Mouse (Mus musculus): ENCODE data around the gene Tln2.
"Not testable (repeated sequence)": the region's sequence is repeated elsewhere in the genome, so short reads cannot be mapped to it uniquely, and the experiment has no call there.

Gene Tln2

DNA sequence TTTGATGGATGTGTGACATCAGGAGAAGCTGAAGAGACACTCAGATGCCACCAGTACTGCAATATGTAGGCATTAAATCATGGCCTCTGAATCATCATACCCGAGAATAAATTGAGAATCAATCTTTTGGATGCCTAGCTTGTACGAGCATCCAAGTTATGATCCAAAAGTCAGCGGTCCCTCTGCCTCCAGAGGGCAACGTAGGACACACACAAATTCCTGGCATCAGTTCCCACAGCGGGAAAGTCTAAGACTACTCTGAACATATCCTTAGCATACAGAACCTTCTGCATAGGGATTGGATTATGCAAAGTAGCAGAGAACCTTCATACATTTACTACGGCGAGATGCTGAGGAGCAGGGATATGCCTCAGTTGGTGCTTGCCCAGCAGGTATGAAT is 210.5 kb downstream of the Tln2 start:
- peak in 1 of 2 experiments; percentile 26 for DNase-seq

DNA sequence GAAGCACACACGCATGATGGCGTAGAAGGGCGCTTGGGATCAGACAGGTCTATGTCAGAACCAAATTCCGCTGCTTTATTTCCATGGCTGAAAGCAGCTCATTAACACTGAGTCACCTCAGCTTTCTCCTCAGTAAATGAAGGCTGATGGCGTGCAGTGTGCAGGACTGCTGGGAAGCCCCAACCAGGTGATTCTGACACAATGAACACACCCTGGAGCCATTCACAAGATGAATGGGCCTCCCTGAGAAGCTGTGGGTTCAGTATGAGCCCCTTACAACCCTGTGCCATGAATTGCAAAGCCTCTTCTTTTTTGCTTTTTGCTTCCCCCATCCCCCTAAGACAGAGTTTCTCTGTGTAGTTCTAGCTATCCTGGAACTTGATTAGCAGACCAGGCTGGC is 212.3 kb downstream of the Tln2 start:
- no peak for DNase-seq

DNA sequence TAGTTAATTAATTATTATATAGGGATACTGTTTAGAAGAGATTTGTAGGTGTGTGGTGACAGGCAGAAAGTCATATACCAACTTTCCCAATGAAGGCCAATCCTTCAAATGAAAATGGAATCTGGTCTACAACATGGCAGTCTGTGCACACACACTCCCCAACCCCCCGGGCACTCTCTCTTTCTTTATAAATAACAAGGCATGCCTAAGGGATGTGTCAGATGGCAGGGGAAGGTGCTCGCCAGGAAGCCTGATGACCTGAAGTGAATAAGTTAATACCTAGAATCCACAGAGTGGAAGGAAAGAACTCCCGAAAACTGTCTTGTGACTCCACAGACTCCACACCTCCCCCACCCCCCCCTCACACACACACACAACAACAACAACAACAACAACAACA is 228.2 kb downstream of the Tln2 start:
- DNase-seq: no peak

DNA sequence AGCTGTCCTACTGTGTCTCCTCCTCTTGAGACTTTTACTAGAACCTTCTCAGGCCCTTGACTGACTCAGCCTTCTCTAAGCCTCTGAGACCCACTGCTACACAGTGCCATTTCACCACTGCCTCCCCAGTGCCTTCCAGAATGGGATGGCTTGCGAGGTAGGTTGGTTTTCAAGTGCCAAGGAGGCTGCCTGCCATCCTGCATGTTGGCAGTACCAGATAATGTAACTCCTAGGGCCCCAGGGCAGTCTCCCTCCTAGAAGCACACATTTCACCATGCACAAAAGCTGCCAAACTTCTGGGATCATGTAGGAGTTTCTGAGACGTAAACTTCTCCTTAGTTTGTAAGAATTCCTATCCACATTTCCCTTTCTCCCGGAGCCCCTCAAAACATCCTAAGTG is 231.1 kb downstream of the Tln2 start:
- no peak for DNase-seq

DNA sequence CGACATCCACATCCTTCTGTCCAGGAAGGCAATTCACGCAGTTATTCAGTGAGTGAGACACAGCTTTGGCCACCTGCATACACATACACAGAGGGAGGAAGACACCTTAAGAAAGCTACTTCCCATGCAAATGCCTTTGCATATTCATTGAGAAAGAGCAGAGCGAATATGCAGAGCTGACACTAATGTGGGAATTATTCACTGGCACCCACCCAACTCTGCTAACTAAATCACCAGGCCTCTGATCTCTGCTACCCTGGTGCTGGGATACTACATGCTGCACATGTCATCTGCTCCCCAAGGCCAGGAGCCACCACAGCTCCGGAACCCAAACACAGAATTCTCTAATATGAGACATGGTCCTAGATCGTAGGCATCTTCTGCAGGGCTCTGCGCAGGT is 237.6 kb downstream of the Tln2 start:
- DNase-seq: peak in 1 of 2 experiments; percentile 8

DNA sequence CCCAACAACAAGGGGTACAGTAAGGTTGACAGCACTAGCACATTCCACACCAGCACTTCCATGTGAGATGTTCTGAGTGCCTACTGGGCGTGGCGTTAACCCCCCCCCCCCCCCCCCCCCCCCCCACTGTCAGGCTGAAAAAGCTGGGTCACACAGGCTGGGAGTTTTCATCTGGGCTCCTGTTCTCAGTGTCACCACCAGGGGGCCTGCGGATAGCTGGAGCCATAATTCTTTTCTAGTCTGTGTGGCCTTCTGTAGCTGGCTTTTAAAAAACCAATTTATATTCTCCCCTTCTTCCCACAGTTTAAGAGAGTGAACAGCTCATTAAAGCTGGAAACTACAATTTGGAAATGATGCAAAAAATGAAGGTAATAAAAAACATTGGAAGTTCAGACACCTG is 244.1 kb downstream of the Tln2 start:
- peak; percentile 76 to 81 for DNase-seq

DNA sequence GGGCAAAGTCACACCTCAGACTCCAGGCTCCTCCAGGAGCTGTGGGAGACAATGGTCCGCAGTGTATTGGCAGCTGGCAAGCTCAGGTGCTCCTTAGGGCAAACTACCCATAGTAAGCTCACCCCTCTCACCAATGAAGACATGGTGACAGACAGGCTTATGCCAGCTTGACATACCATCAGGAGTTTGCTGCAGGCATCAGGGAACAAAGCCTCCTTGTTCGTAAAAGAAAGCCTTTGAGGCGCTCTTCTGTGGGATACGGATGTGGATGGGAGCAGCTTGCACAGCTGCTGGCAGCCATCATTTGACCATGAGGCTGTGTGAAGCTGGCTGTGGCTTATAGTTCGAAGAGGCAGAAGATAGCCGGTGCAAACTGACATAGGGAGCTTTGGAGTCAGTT is 254.5 kb downstream of the Tln2 start:
- DNase-seq: no peak

DNA sequence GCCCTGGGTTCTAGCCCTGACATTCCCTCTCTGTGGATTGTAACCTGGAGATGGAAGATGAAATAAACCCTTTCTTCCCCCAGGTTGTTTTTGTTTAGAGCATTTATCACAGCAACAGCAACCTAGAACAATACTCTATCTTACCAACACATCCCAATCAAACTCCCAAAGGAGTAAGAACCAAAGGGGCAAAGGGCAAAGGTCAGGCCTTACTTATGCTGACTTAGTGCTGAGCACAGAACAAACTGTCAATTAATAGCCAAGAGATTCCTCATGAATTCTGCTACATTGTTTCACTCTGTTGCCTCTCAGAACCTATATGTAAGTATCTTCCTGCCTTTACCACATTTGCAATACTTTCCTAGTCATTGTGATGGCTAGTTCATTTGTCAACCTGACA is 255.5 kb downstream of the Tln2 start:
- no peak for DNase-seq

DNA sequence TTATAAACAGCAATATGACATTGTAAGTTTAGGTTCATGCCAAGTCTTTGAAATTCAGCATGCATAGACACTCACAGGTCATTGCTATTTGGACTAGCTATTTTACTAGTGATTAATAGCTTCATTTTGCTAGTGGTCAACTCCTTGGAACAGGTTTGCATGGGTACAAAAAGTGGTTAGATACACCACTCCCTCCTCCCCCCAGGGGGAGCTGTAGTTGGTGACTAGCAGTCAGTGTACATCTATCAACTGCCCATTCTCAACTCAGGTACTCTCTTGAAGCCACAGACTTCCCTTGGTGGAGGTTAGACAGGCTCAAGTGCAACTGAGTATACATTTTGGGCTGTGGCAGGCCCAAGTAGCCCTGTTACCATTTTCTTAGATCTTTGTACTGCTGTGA is 256.5 kb downstream of the Tln2 start:
- no peak for DNase-seq

DNA sequence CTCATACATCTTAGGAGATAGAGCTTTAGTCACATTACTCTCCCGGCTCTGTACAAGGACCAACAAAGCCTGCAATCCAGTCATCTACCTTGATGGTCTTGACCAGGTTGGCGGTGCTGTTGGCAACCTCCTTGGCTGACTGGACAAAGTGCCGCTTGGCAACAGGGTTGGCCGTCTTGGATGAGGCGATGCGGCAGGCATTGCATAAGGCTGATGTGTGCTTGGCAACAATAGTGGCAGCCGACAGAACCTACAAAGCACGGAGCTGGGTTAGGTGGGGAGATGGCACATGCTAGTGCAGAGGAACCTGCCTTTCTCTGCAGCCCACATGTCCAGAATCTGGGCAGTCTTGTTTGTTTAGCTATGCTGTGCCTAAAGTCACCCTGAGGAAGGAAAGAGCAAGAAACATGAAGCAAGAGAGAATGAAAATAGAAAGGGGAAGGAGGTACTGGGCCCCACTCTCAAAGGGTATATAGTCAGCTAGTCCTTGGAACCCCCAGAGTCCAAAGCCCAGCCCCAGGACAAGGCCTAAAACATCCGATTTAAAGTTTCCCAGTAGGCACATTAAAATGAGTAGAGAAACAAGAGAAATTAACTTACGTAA is 257.0 kb downstream of the Tln2 start:
- DNase-seq: peak; percentile 77 to 79

DNA sequence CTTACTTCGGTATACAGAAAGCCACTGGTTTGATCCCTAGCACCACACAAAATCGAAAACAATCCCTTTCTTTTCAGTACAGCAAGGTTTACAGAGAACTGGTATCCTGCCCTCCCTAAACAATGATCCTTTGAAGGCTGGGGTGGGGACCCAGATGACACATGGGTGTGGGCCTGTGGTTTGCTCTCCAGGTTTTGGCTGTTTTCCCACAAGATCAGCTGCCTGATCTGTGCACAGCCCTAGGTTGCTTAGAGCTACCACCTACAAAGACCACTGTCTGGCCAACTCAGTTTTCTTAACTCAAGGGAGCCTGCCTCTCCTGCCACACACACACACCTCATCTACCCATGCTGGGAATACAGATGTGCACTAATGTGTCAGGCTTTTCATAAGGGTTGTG is 257.9 kb downstream of the Tln2 start:
- no peak for DNase-seq

DNA sequence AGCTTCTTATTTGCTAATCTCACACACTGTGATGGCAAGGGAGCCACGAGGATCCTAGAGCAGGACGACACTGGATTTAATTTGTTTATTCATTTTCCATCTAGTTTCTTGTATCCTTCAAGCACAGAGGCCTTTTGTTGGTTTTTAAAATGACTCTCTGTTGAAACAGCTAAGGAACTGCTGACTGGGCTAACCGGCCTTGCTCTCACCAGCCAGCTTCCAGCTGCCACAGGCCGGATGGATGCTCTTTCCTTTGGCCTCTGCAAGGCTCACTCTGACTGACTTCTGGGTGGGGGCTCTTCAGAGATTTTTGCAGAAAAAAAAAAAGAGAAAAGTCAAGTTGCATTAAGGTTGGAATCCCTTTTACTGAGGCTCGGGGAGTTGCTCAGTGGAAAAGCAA is 258.7 kb downstream of the Tln2 start:
- peak in 1 of 2 experiments; percentile 20 for DNase-seq

DNA sequence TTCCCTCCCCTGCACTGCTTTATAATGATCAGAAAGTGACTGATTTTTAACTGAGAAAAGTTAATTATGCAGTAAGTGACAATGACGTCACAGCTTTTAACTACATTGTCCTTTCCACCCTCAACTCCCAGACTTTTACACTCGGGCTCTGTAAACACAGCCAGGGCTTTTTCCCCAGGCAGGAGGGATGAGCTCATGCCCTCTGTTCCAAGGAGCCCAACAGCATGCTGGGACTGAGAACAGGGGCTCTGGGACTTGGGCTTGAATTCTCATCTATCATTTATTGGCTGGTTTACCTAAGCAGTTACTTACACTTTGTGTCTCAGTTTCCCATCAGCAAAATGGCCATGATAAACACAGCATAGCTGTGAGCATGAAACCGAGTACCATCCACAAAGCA is 259.2 kb downstream of the Tln2 start:
- no peak for DNase-seq

DNA sequence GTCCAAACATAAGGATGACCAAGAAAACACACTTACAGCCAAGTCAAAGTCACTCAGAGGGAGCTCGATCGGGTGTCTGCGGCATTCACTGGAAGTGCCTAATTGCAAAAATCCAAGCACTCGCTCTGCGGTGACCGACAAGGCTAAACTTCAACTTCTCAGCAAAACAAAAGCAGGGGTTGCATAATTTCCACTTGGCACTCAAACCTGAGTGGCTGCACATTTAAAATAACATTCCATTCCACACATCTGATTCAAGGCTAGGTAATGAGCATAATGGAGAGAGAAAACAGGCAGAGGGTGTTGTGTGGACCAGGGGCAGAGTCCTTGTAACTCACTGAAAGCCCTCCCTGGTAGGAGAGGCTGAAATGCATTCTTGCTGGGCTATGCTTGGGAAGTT is 260.3 kb downstream of the Tln2 start:
- no peak for DNase-seq

DNA sequence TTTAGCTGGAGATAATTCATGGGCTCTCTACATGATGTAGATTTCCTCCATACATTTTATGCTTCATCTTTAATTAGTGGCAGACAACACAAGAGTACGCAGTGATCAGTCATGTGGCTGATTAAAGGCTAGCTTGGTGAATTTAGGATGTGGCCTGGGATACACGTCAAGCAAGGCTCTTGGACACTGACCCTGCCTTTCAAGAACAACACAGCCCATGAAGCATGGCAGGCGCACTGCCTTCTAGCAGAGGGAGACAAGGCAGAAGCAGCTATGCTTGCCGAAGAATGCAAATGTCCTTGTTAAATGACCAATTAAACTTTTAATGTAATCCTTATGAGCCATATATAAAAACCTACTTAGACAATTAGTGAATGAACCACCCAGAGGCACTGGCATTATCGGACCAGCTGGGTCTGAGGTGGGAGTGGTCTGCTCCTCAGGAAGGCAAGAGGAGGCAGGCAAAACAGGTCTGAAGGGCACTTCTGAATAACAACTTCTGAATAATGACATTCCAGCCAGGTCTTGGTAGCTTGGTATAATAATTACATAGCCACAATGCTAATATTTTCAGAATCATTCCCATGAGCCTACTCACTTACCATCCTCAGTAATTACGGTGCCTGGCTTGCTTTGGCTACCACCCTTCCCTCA is 262.1 kb downstream of the Tln2 start:
- DNase-seq: no peak

DNA sequence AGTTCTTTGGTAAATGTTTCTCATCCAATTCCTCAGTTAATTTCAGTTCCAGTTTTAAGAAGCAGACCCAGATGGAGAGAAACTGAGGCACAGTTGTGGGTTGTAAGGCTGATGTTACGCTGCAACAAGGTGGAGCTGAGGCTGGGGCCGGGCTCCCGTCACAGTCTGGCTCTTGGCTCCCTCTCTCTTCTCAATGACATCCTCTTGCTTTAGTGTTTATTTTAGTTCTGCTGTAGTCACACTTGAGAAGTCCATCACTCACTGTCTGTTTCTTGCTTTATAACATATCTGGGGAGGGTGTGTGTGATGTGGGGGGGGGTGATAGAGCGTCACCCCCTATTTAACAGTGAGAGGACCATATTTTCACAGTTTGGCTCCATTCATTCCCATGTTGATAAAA is 272.0 kb downstream of the Tln2 start:
- DNase-seq: no peak

DNA sequence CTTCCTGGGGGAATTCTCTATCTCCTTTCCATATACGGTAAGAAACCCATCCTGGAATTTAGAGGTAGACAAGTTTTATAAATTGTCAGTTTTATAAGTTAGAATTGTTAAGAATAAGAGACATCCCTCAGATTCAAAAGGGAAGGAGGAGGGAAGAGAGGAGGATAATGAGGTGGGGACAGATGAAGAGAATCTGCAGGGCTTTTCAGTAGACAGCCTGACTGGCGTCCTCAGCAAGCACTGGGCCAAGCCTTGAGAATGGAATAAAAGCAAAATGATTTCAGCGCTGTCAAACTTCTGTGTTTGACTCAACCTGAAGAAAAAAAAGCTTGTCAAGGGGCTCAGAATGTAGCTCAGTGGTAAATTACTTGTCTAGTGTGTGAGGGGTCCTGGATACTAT is 272.7 kb downstream of the Tln2 start:
- no peak for DNase-seq

DNA sequence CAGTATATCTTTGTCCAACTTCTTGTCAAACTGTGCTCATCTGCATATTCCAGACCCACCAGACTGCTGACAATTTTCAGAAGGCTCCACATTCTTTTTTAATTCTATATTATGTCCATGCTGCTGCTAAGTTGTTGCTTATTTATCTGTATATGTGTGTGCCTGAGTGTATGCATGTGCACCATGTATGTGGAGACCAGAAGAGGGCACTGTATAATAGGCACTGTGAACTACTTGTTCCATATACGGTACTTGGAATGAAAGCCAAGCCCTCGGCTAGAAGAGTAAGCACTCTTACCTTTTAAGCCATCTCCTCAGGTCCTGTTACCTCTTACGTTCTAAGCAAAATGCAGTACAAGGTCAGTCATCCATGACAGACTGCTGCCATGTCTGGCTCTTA is 274.0 kb downstream of the Tln2 start:
- DNase-seq: no peak

DNA sequence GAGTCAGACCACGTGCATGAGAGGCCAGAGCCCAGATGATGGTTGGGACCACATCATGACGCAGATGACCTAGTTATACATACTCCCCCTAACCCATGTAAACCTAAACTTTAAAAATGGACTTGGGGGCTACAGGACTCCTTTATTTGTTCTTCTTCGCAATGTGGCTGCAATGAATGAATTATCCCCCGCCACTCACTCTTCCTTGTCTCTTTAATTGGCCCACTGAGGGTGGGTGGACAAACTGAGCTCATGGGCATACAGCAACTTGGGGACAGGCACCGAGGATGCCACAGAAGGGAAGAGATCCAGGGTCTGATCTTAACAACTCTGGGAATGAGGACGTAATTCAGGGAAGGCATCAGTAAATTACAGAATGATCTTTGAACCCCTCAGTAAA is 277.7 kb downstream of the Tln2 start:
- DNase-seq: no peak

DNA sequence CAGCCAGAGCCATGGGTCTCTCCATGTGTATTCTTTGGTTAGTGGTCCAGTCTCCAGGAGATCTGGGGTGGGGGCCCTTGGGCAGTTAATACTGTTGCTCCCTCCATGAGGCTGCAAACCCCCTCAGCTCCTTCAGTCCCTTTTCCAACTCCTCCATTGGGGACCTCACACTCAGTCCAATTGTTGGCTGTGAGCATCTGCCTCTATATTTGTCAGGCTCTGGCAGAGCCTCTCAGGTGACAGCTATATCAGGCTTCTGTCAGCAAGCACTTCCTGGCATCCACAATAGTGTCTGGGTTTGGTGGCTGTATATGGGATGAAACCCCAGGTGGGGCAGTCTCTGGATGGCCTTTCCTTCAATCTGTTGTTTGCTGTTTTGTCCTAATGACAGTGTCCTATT is 279.2 kb downstream of the Tln2 start:
- not testable (repeated sequence) for DNase-seq

DNA sequence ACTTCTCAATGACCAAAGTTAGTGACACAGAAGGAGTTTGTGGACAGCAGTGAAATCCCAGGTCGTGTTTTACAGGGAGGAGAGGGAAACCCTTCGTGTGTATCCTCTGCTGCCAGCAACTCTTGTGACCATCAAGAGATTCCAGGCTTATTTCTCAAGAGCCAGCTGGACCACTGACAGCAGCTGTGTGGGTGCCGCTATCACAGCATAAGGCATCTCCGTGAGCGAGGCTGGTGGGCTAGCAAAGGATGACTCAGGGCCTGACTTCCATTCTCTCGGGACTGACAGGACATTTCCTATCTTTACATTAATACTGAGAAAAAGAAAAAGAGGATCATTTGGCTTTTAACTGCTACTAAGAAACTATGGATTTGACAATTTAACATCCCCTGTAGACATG is 283.1 kb downstream of the Tln2 start:
- DNase-seq: no peak

DNA sequence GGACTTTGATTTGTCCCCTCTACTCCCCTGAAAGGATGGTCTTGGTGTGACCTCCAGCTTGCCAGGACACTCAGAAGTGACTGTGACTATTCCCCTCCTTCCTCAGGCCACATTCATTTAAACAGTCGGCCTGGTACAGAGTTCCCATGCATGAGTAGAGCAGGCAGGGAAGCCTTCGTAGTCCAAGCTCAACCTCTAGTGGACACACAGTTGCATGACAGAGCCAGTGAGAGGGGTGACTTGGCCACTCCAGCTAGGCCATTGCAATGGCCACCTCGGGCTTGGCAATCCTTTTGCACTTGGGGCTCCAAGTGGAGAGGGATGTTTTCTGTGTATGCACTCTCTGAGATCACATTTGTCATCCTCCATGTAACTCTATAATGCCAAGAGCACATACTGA is 285.2 kb downstream of the Tln2 start:
- peak; percentile 35 to 42 for DNase-seq

DNA sequence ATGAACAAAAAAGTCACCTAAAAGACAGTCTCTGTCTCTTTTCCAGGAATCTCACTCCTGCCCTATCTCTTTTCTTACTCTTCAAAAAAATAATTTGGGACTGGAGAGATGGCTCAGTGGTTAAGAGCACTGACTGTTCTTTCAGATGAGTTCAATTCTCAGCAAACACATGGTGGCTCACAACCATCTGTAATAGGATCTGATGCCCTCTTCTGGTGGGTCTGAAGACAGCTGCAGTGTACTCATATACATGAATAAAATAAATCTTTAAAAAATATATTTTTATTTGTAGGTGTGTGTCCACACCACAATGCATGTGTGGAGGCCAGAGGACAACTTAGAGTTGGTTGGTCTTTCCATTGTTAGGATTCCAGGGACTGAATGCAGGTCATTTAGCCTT is 286.1 kb downstream of the Tln2 start:
- DNase-seq: no peak

DNA sequence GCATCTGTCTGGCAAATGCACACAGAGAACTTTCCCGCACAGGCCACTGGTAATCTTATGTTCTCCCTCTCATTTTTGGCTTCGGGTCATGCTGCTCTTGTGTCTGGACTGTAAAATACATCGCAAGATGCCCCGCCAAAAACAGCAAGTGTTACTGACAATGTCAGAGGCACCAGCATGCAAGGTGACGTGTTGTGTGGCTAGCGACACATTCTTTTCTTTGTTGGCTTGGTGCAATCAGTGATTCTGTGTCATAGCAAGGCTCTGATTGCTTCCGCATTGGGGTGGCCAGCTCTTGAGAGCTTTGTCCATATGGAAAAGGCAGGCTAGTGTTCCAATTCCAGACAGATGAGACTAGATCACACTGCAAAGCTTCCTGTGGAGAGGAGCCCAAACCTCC is 288.8 kb downstream of the Tln2 start:
- no peak for DNase-seq

DNA sequence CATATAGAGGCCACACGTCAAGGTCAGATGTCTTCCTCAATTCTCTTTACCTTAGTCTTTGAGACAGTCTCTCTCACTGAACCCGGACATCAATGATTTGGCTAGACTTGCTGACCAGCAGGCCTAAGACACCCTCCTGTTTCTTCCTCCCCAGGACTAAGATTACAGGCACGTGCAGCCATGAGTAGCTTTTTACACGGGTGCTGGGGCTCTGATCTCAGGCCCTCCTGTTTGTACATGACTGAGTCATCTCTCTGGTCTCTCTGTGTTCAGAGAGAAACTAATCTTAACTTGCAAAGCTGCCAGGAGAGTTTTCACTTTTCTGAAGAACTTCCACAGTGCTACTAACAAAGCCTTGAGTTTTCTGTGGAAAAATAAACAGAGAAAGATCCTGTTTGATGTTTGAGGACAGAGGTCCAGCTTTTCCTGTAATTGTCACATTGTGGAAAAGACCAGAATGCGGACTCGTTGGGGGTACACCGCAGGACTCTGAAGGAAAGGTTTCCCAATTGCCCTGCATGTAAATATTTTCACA is 289.4 kb downstream of the Tln2 start:
- DNase-seq: no peak

All from cerebellum, postnatal 10 days (tissue).